Mouse (Mus musculus) kidney, adult 2 months (tissue): ENCODE data around the gene Trp53i11.

Source experiments
- CTCF ChIP-seq: fragments of 200-500 bp; conservative IDR thresholded peaks from 2 replicates; pipeline ENCODE4 v1.5.1; 2011; ENCODE audit warnings: low read depth, mild to moderate bottlenecking, control low read depth, low read length, moderate library complexity, mixed read lengths; ENCODE audit not compliant: insufficient read depth, insufficient read length
- POLR2A ChIP-seq: fragments of 200-500 bp; IDR thresholded peaks from one replicate; pipeline ENCODE4 v1.6.1; 2011; ENCODE audit warnings: low read depth, low read length, control low read depth

- TF ChIP-seq POLR2A = no peak
- TF ChIP-seq CTCF = no peak
Measured at GRCm38 (mm10) chr2:93177668-93178312, 9.6 kb upstream of the Trp53i11 start.
